Mouse (Mus musculus): Measurements from ENCODE around the gene B4galt1. TPM values are rescaled to one million over a fixed set of nuclear protein-coding genes. Genes with fewer than 3 reads are reported as not detected.

The B4galt1 gene
- total RNA-seq, 2 experiments from 2014 or later: 6.8 to 7.0 TPM

GRCm38 (mm10) chr4:40848246-40848645 is 5.6 kb downstream of the B4galt1 start:
- DNase-seq (ENCODE audit: extremely low spot score in 1 of 2, low spot score in 2 of 2): no peak
- intact Hi-C loops (cut with DNase I): no loop called here

- DNase-seq (ENCODE audit: extremely low spot score in 1 of 2, low spot score in 2 of 2): no peak
- intact Hi-C loops (cut with DNase I): no loop called here
These were observed 6.6 kb downstream of the B4galt1 start for GRCm38 (mm10) chr4:40847160-40847559.

GRCm38 (mm10) chr4:40846143-40846931 is 7.5 kb downstream of the B4galt1 start:
- DNase-seq (ENCODE audit: extremely low spot score in 1 of 2, low spot score in 2 of 2): no peak
- intact Hi-C loops (cut with DNase I): no loop called here

GRCm38 (mm10) chr4:40844811-40845751 is 8.7 kb downstream of the B4galt1 start:
- intact Hi-C loops (cut with DNase I): no loop called here
- peak in 1 of 2 experiments; percentile 68 for DNase-seq (ENCODE audit: extremely low spot score in 1 of 2, low spot score in 2 of 2)

- intact Hi-C loops (cut with DNase I): no loop called here
- DNase-seq (ENCODE audit: extremely low spot score in 1 of 2, low spot score in 2 of 2): peak; percentile 34 to 66
These were observed 9.5 kb downstream of the B4galt1 start for GRCm38 (mm10) chr4:40844251-40844721.

GRCm38 (mm10) chr4:40843726-40844125 is 10.1 kb downstream of the B4galt1 start:
- intact Hi-C loops (cut with DNase I): no loop called here

GRCm38 (mm10) chr4:40840448-40840847 is 13.4 kb downstream of the B4galt1 start:
- DNase-seq (ENCODE audit: extremely low spot score in 1 of 2, low spot score in 2 of 2): no peak

More at GRCm38 (mm10) chr4:40843726-40844125, 10.1 kb downstream of the B4galt1 start:
- DNase-seq (ENCODE audit: extremely low spot score in 1 of 2, low spot score in 2 of 2): no peak

GRCm38 (mm10) chr4:40839251-40839650 is 14.6 kb downstream of the B4galt1 start:
- DNase-seq (ENCODE audit: extremely low spot score in 1 of 2, low spot score in 2 of 2): no peak
- intact Hi-C loops (cut with DNase I): no loop called here

More at GRCm38 (mm10) chr4:40840448-40840847, 13.4 kb downstream of the B4galt1 start:
- intact Hi-C loops (cut with DNase I): no loop called here

GRCm38 (mm10) chr4:40837451-40838285 is 16.1 kb downstream of the B4galt1 start:
- intact Hi-C loops (cut with DNase I): no loop called here
- DNase-seq (ENCODE audit: extremely low spot score in 1 of 2, low spot score in 2 of 2): peak in 1 of 2 experiments; percentile 53

GRCm38 (mm10) chr4:40837008-40837407 is 16.8 kb downstream of the B4galt1 start:
- intact Hi-C loops (cut with DNase I): no loop called here
- no peak for DNase-seq (ENCODE audit: extremely low spot score in 1 of 2, low spot score in 2 of 2)

GRCm38 (mm10) chr4:40834872-40835271 is 18.9 kb downstream of the B4galt1 start:
- DNase-seq (ENCODE audit: extremely low spot score in 1 of 2, low spot score in 2 of 2): no peak
- intact Hi-C loops (cut with DNase I): no loop called here

- no peak for DNase-seq (ENCODE audit: extremely low spot score in 1 of 2, low spot score in 2 of 2)
These were observed 19.5 kb downstream of the B4galt1 start for GRCm38 (mm10) chr4:40834232-40834786.

GRCm38 (mm10) chr4:40833381-40834231 is 20.2 kb downstream of the B4galt1 start:
- intact Hi-C loops (cut with DNase I): no loop called here

More at GRCm38 (mm10) chr4:40834232-40834786, 19.5 kb downstream of the B4galt1 start:
- intact Hi-C loops (cut with DNase I): no loop called here

GRCm38 (mm10) chr4:40830530-40830929 is 23.3 kb downstream of the B4galt1 start:
- intact Hi-C loops (cut with DNase I): no loop called here
- no peak for DNase-seq (ENCODE audit: extremely low spot score in 1 of 2, low spot score in 2 of 2)

More at GRCm38 (mm10) chr4:40833381-40834231, 20.2 kb downstream of the B4galt1 start:
- no peak for DNase-seq (ENCODE audit: extremely low spot score in 1 of 2, low spot score in 2 of 2)

- intact Hi-C loops (cut with DNase I): no loop called here
- DNase-seq (ENCODE audit: extremely low spot score in 1 of 2, low spot score in 2 of 2): no peak
These were observed 24.0 kb downstream of the B4galt1 start for GRCm38 (mm10) chr4:40829654-40830400.

GRCm38 (mm10) chr4:40828910-40829309 is 24.9 kb downstream of the B4galt1 start:
- DNase-seq (ENCODE audit: extremely low spot score in 1 of 2, low spot score in 2 of 2): peak in 1 of 2 experiments; percentile 50
- intact Hi-C loops (cut with DNase I): no loop called here

GRCm38 (mm10) chr4:40827926-40828325 is 25.9 kb downstream of the B4galt1 start:
- no peak for DNase-seq (ENCODE audit: extremely low spot score in 1 of 2, low spot score in 2 of 2)
- intact Hi-C loops (cut with DNase I): no loop called here
